Mouse (Mus musculus) bone marrow macrophage, adult 2 months (primary cell): ENCODE data around the gene Nipal4.

Source experiments
- CTCF ChIP-seq: IDR thresholded peaks from 2 replicates; pipeline ENCODE4 v1.5.1; 2012; ENCODE audit warnings: low read depth, mild to moderate bottlenecking, low read length, moderate library complexity
- POLR2A ChIP-seq: IDR thresholded peaks from 2 replicates; pipeline ENCODE4 v1.6.1; 2012; ENCODE audit warnings: mild to moderate bottlenecking, low read depth, low read length, borderline replicate concordance

DNA sequence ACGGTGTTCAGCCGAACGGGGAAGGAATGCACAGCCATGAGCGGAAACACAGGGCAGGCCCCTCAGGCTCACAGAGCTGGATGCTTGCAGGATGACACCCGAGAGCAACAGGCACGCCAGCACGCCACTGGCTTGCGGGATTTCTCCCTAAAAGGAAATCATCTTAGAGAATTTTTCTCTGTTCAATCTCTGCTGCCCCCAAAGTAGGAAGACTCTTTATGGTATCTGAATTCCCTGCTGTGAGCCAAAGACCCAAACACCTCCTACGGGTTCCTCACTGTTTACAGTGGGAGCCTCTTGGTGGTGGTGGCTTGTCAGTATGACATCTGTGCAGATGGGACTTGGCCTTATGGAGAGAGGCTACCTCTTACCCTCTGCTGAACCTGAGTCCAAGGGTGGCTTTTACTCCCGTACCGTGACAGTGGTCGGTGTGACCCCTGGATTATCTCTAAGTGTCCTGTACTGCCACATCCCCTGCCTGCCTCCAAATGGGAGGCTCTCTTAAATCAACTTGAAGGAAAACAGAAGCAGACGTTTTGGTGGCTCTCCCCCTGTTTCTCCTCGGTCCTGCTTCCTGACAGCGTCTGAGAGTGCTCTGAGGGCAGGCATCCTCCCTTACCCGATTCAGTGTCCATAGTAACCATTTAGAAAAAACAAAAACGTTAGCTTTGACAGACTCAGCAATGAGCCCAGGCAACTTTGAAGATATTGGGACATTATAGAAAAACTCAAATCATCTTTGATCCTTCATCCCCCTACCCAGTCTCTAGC lies 39.5 kb upstream of the Nipal4 start:
- TF ChIP-seq CTCF = no peak
- TF ChIP-seq POLR2A = no peak
